Mouse (Mus musculus) inflammation-experienced regulatory T-cells, adult 6 months (primary cell): ENCODE data around the gene Kctd19. TPM values are rescaled to one million over a fixed set of nuclear protein-coding genes. Genes with fewer than 3 reads are reported as not detected.

Source experiments
- polyA plus RNA-seq, 3 experiments: library from polyadenylated mRNA; unstranded; fragments of 100-300 nt; shearing (Covaris generic); gene quantifications; one replicate each; pipeline ENCODE4 v1.2.1; 2017

Kctd19 gene
- polyA plus RNA-seq, 3 experiments from 2014 or later, result not detected

Other genes starting within 250 kb of the Kctd19 start
- gene Cbfb, start 242.8 kb downstream of the Kctd19 start, polyA plus RNA-seq, result 10 to 100 TPM; 34.4 to 53.8 (median 42.1) TPM
- 10 to 100 TPM; 11.1 to 14.6 (median 12.1) TPM for gene D230025D16Rik, start 188.4 kb downstream of the Kctd19 start, polyA plus RNA-seq
- under 1 TPM; 0.51 to 0.97 (median 0.87) TPM for gene B3gnt9, start 158.3 kb downstream of the Kctd19 start, polyA plus RNA-seq
- gene Tradd, start 148.9 kb downstream of the Kctd19 start, polyA plus RNA-seq, result 10 to 100 TPM; 54.1 to 78.8 (median 58.2) TPM
- gene Fbxl8, start 148.9 kb downstream of the Kctd19 start, polyA plus RNA-seq, result 10 to 100 TPM; 18.5 to 24.7 (median 18.5) TPM
- under 1 TPM in 1 of 3 experiments, not detected in 2; 0.34 TPM for gene Hsf4, start 143.7 kb downstream of the Kctd19 start, polyA plus RNA-seq
- gene Nol3, start 137.4 kb downstream of the Kctd19 start, polyA plus RNA-seq, result under 1 TPM in 1 of 3 experiments, not detected in 2; 0.26 TPM
- gene 4931428F04Rik, start 123.6 kb downstream of the Kctd19 start, polyA plus RNA-seq, result 1 to 10 TPM; 1.2 to 2.5 (median 2.1) TPM
- gene Exoc3l, start 117.4 kb downstream of the Kctd19 start, polyA plus RNA-seq, result under 1 TPM in 2 of 3 experiments, not detected in 1; 0.38 to 0.60 TPM
- gene E2f4, start 115.8 kb downstream of the Kctd19 start, polyA plus RNA-seq, result 10 to 100 TPM; 54.2 to 61.3 (median 55.9) TPM
- 10 to 100 TPM in 1 of 3 experiments, 1 to 10 TPM in 2; 3.9 to 11.8 (median 9.5) TPM for gene Elmo3, start 107.9 kb downstream of the Kctd19 start, polyA plus RNA-seq
- 1 to 10 TPM; 1.8 to 4.2 (median 3.2) TPM for gene Lrrc29, start 87.2 kb downstream of the Kctd19 start, polyA plus RNA-seq
- 100 to 1,000 TPM; 136 to 151 (median 144) TPM for gene Tmem208, start 87.1 kb downstream of the Kctd19 start, polyA plus RNA-seq
- 1 to 10 TPM; 3.1 to 3.5 (median 3.2) TPM for gene Fhod1, start 65.5 kb downstream of the Kctd19 start, polyA plus RNA-seq
- 1 to 10 TPM in 1 of 3 experiments, under 1 TPM in 2; 0.28 to 1.3 (median 0.42) TPM for gene Slc9a5, start 64.7 kb downstream of the Kctd19 start, polyA plus RNA-seq
- under 1 TPM in 1 of 3 experiments, not detected in 2; 0.11 TPM for gene Plekhg4, start 40.2 kb downstream of the Kctd19 start, polyA plus RNA-seq
- gene Lrrc36, start 69 bp upstream of the Kctd19 start, polyA plus RNA-seq, result not detected
- gene Tppp3, start 58.0 kb upstream of the Kctd19 start, polyA plus RNA-seq, result 1 to 10 TPM in 1 of 3 experiments, under 1 TPM in 1, not detected in 1; 0.48 to 2.2 TPM
- gene Zdhhc1, start 83.4 kb upstream of the Kctd19 start, polyA plus RNA-seq, result 1 to 10 TPM; 1.1 to 2.2 (median 1.8) TPM
- not detected for gene Hsd11b2, start 105.3 kb upstream of the Kctd19 start, polyA plus RNA-seq
- 10 to 100 TPM; 31.8 to 38.3 (median 38.3) TPM for gene Atp6v0d1, start 152.5 kb upstream of the Kctd19 start, polyA plus RNA-seq
- 1 to 10 TPM; 6.1 to 9.3 (median 8.7) TPM for gene Ripor1, start 191.8 kb upstream of the Kctd19 start, polyA plus RNA-seq
- 10 to 100 TPM; 52.4 to 66.1 (median 56.0) TPM for gene Ctcf, start 223.1 kb upstream of the Kctd19 start, polyA plus RNA-seq
- 1 to 10 TPM in 2 of 3 experiments, under 1 TPM in 1; 0.74 to 2.5 (median 1.5) TPM for gene Agrp, start 223.9 kb upstream of the Kctd19 start, polyA plus RNA-seq